Mouse (Mus musculus) layer of hippocampus, adult 18-20 months (tissue): ENCODE results near the gene Pfpl. TPM values are rescaled to one million over a fixed set of nuclear protein-coding genes. Genes with fewer than 3 reads are reported as not detected.

Experiments used
- DNase-seq, 2 experiments: peaks; one replicate each; pipeline ENCODE4 v3.0.0; 2022; ENCODE audit warnings: low spot score in 2 of 2
- long read RNA-seq: library from polyadenylated mRNA; stranded (forward); transcript quantifications from one replicate; pipeline ENCODE4 v2.0.0, GENCODE M21; 2021
- total RNA-seq, 2 experiments: library from RNA; stranded (reverse); gene quantifications; 2 replicates each; pipeline ENCODE4 v1.2.3; 2021

The Pfpl gene
- total RNA-seq = not detected
- long read RNA-seq = 0 reads

DNA sequence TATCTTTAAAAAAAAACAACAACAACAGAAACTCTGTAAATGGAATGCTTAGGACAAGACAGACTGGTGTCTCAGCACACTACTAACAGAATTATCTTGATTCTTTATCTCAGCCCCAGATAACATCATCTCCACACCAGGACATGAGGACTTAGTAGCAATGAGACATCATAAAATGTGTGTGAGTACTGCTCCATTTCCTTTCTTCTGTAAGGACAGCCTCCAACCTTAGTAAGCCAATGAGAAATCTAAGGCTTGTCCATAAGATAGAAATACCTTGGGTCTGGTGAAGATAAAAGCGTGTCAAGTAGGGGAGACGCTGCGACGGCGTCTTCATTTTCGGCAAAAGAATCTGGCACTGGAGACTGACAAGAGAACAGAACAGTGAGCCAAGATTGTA is at the start of gene Pfpl:
Gene Pfpl, plus strand, starts transcription at position 301 of the 400 bp plus-strand sequence.
- DNase-seq = no peak

DNA sequence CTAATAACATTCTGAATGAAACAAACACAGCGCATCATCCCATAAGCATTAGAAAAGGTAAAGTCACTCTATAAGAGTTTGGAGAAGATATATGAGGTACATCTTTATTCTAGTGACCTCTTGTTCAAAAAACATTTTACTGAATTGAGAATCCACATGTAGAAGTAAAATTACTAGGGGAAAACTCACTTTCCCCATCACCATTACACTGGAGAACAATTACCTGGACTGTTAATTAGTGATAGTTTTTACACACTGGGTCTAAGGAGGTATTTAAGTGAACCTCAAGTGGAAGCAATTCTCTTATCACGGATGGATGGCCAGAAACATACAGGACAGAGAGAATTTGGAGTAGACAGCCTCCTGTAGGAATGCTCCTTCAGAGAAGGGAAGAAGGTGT is 40.7 kb upstream of the Pfpl start, which contains the start of gene Olfr1440:
Gene Olfr1440, plus strand, starts transcription at position 301 of the 400 bp plus-strand sequence.
- no peak for DNase-seq

DNA sequence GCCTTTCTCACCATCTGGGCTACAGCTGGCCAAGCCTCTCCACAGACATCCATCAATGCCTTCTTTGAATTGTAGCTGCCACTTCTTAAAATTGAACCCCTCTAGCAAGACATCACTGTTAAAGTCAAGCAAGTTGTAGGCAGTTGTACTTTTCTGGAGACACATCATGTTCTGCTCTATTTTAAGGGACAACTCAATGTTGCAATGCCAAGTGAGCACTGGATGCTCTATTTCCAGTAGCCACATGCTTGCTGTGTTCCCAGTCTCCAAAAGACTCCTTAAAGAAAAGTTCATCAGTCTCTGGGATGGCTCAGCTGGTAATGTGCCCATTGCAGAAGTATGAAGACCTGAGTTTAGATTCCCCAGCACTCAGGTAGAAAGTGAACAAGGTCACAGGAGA is 14.0 kb upstream of the Pfpl start:
- DNase-seq = no peak

DNA sequence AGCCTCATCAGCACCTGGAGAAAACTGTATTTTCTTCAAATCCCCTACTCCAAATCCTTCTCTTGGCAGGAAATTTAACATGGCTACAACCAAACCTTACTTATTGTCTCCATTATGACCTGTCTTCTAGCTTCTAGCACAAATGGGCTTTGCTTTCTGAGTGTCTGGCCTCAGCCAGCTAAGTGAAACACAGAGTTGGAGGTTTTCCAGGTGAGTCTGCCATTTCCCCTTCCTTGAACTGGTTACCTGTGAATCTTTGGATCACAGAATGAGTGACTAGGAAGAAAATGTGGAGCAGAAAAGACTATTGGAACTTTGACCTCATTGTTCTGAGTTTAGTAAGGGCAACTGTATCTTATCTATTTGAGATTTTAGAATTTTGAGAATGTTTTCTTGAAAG is 10.3 kb upstream of the Pfpl start, which contains the start of gene Olfr1441:
Gene Olfr1441, plus strand, starts transcription at position 73 of the 400 bp plus-strand sequence.
- no peak for DNase-seq

DNA sequence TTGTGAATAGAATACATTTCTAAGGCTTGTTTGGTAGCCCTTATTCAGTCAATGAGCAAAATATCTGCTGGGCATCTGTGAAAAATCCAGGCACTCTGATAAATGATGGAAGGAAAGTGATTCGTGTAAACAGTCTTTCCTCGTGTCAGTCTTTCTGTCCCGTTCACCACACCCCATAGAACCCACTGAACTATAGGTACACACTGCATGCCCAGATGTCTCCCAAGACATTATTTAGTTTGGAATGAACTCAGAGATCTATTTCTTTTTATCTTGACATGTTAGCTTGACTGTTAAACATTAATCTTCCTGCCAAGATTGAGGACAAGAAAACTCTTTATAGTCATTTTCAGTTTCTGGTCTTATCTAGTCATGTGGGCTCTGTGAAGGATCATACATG is 9.4 kb upstream of the Pfpl start:
- no peak for DNase-seq

DNA sequence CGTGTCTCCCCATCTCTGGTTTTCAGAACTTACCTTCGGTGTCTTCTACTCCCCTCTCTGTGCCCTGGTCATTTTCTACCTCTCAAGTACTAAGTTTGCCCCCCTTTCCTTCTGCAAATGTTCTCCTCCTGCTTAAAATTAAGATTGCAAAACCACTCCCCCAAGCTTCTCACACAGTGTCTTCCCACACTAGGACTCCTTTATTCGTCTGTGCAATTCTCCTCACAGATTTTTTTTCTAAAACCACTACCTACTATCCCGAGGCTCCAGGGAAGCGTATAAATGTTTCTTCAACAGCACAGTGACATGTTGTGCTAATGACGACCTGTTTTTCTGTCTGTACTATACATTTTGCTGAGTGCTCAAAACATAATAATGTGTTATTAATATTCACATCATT is 7.2 kb upstream of the Pfpl start:
- DNase-seq = no peak

DNA sequence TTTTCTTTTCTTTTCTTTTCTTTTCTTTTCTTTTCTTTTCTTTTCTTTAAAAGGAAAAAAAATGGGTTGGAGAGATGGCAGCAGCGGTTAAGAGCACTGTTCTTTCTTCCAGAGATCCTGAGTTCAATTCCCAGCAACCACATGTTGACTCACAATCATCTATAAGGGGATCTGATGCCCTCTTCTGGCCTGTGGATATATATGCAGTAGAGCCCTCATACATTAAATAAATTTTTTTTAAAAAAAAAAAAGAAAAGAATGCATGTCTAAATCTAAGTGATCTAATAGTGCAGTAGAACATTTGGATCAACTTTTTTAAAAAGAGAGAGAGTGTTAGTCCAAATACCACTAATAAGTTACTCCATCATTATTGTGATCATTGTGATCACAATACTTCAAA is 6.0 kb upstream of the Pfpl start:
- DNase-seq = no peak

DNA sequence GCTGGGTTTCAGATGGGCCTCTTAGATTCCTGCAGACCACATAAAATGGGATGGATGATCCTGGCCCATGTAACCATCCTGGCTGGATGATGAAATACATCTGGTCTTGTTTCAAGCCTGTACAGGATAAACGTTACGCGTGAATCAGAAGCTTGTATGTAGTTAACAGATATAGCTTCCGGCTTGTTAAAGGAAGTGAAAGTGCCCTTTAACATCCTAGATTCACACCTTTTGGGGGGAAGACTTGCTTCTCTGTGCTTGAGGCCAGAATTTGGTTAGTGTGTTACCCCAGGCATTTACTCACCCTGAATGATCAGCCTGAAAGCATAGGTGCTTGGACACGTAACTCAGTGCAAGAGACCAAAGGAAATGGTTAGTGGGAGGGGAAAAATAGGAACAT is 604 bp upstream of the Pfpl start:
- no peak for DNase-seq

DNA sequence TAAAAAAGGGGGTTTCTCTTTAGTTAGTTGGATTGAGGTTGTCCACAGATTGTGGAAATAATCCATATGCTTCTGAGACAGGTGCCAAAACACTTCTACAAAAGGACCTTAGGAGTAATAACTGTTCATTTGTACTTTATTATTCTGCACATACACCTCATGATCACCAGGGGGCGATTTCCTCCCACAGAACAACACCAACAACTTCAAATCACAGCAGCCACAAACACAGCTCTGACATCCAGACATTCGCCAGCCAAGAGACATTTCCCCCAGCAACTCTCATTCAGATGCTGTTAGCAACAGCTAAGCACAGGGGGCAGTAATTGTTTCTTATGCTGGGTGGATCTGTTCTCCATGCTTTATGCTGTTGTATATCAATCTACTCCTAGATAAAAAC is 5.3 kb downstream of the Pfpl start:
- peak in 1 of 2 experiments; percentile 65 for DNase-seq

DNA sequence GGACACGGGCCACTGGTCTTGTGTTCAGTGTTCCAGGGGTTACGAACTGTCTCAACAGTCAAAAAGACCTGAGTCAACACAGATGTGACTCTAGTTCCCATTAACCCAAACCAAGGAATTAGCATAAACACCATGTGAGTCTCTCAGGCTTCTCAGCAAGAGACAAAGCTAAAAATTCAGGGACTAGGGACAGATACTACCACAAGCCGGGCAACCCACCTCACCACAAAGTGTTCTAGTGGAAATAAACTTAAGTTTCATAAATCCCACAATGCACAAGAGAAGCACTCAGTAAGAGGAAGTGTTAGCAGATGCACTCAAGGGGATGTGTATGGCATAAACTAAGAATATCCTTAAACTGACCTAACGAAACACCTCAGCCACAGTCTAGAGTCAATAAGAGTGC is 7.3 kb downstream of the Pfpl start:
- DNase-seq = no peak

DNA sequence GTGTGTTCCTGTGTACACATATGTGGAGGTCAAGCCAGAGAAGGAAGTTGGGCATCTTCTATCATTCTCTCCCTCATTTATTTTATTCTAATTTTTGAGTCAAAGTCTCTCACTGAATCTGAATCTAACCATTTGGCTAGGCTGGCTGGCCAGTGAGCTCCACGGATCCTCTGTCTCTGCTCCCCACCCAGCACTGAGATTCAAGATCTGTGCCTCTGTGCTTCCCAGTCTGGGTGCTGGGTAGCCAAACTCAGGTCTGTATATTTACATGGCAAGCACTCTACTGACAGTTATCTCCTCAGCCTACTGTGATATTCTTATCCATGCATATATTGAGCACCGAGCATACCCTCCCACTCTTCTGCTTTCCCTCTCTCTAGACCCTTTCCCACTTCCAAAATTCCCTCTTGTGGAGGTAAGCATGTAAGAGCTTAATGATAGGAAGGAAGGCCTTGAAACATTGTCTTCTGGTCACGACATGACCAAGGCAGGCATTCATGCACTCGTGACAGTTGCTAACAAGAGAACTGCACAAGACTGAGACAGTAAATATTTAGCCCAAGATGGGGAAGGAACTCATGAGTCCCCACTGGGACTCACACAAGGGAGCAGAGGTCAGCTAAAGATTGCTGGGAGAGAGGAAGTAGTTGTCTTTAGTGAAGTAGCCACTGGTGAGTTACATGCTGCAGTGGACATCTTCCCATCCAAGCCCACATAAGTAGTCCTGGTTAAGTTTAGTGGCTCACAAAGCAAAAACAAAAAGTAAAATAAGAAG is 8.2 kb downstream of the Pfpl start:
- no peak for DNase-seq

DNA sequence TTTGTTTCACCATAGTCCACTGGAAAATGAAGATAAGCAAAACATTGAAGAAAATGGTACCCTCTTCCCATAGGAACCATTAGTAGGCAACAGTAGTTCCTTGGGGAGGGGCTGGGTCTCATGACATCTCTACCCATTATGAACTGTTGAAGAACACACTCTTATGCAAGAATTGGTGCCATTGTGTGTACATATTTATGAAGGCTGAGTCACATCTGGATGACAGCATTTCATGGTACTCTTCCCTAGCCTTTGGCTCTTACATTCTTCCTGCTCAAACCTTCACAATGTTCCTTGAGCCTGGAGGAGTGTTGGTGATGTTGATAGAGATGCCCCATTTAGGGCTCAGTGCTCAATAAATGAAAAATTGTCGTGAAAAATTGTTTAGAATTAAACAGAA is 11.9 kb downstream of the Pfpl start:
- no peak for DNase-seq

DNA sequence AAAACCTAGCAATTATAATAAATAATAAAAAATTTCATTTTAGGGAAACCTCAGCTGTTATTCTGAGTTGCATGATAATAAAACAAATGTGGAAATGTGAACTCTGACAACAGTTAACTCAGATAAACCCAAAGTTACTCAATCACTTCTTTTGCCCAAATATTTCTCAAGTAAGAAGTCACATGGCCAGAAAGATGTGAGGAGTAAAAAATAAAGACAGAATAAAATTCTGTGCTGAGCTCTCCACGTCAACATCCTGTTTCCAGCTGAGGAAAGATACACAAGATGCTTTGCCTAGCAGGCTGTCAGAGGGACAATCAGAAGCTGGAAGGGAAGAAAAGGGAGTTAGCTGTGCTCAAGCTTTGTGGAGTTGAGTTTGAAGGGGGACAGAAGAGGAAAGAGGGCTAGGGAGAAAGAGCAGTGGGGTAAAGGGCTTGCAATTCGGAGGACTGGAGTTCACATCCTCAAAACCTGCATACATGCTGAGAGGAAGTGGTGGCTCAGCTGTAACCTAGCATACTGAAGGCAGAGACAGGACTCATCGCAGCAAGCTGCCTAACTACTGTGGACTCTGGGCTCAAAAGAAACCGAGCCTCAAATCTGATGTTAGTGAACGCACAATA is 12.5 kb downstream of the Pfpl start:
- DNase-seq = no peak

DNA sequence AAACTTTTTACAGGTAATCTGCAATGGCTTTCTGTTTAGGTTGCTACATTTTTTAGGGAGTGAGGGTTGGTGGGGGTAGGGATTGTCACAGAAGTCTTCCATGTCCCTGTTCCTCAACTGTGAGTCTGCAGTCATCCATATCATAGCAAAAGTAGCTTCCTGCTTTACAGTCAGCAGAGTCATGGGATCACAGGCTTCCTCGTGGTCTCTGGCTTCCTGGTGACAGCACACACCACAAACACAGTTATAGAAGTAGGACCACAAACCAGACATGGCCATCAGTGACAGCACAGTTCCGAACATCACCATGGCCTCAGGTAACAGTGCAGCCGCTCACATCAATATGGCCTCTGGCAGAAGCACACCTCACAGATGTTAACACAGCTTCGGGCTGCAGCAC is 14.9 kb downstream of the Pfpl start:
- no peak for DNase-seq

DNA sequence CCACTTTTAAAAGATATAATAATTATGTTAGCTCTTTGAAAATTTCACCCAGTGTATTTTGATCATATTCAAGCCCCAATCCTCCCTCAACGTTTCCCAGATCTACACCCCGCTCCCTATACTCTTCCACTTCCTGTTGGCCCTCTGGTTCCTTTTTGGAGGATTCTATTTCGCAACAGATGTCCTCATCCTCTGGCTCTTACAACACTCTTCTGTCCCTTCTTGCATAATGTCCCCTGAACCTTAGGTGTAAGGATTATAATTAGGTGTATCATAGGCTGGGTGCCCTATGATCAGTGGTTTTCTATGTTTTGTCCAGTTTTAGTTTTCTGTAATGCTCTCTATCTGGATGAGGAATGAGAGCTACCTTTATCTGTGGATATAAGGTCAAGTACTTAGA is 17.3 kb downstream of the Pfpl start:
- DNase-seq = no peak

DNA sequence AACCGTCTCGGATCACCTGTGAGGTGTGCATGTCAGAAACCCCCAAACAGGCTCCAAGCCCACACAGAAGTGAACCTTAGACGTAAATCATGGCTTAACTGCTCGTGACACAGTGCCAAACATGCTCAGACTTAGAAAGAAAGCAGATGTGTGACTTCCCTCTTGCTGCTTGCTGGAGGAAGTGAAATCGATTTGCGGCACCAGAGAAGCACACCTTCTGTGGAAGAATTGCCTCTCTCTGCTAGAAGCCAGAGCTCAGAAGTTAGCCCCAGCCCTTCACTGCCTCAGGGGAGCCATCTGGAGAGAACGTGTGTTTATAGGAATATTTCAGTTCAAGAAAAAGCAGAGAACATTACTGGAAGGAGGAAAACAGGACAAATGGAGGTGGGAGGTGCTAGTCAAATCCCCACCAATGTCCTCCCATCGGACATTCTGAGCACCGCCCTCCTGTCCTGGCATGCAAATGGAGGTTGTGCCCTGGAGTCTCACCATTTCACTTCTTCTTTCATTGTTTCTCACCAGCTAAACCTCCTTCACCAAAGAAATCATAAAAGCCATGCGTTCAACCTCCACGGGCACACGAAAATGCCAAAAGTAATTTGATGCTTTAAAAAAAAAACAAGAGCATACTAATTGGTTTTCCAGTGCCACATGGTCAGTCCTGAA is 29.8 kb downstream of the Pfpl start:
- DNase-seq = no peak

DNA sequence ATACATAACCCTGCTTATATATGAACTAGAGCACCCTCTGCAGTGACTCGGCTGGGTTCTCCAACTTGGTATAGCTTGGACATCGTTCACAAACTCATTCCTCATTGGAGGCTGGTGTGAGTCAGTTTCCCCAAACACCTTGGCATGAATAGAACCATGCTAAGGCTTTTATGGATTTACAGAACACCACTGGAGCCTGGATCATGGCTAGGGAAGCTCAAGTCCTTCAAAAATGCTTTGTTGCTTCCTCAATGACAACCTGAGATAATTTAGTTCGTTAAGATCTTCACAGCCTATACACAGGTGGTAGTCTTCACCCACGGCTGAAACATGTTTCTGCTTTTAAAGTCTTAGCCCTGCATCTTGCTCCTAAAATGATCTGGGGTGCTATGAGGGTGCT is 31.8 kb downstream of the Pfpl start:
- no peak for DNase-seq

DNA sequence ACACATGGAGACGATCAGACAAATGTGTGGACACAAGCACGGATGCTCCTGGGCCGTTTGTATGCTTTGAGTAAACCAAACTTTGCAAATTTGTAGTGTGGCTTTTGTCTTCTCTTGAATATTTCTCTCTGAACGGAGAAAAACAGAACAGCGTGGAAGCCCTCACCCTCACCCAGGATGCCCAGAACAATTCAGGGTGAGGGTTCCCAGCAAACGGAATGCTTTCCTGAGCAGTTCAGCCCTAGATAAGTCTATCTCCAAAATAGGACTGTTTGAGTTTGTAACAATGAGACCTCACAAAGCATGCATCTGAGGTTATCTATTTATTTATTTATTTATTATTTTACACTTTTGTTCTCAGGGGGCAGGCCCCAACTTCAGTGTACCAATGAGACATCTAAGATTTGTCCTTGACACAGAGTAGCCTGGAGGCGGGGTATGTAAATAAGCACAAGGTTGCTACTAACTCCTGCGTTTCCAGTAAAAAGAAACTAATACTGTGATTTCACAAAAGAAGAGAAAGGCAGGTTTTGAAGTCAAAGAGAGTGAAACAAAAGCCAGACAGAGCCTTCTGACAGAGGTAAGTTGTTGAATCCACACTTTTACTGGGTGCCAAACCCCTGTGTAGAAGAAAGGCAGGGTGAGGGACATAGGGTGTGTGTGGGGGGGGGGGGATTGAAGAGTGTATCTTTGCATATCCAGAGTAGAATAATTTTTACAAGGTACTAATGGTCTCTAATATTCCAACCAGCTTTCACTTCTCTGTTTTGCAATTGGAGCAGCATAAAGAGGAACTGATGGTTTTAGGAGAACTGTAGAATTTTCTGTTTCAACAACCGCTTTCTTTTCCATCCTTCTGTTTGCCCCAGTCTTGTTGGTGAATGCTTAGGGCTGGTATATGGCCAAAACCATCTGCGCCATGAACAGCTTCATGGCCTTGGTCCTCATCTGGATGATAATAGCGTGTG is 32.9 kb downstream of the Pfpl start, which contains the start of gene Mpeg1:
Gene Mpeg1, plus strand, starts transcription at position 498 of the 968 bp plus-strand sequence.
- DNase-seq = no peak

DNA sequence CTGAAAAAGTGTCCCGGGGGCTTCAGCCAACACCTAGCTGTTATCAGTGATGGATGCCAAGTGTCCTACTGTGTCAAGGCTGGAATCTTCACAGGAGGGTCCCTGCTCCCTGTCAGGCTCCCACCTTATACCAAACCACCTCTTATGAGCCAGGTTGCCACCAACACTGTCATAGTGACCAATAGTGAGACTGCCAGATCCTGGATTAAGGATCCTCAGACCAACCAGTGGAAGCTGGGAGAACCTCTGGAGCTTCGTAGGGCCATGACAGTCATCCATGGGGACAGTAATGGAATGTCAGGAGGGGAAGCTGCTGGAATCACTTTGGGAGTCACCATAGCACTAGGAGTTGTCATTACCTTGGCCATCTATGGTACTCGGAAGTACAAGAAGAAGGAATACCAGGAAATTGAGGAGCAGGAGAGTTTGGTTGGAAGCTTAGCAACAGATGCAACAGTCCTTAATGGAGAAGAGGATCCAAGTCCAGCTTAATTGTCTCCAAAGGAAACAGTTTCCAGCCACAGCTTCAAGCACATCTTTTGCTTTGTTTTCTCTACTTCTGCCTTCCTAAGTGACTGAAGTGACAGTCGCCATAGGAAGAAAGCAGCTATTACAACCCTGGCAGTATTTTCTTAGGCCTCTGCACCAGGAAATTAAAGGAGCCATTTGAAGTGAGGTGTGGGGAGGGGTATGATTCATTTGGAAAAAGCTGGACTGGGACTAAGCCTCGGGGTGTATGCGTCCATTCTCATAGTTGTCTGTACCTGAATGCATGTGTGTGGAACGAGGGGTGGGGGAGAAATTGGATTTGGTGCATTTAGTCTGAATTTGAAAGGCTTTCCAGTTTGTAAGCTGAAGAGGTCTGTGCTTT is 35.4 kb downstream of the Pfpl start:
- DNase-seq = no peak

DNA sequence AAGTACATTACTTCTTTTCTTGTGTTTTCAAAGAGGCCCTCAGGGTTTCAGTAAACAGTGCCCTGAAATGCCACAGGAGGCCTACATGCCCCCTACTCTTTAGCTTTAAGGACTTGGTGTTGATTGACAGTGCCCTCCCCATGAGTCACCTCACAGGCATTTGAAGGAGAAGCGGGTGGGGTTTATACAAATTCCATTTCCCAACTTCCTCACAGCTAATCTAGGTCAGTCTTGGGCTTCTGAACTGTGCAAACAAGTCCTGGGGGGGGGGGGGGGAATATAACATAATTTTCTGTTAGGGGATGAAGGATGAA is 36.0 kb downstream of the Pfpl start:
- no peak for DNase-seq
